Mouse (Mus musculus) layer of hippocampus, adult 2 months (tissue): ENCODE measurements at regions not wholly inside any gene's neighbourhood (a gene's known extent, or its start where the extent isn't known, plus 50 kb on each side); places are given as distances from the start of the nearest gene placed in this dataset.

ENCODE experiments used
- DNase-seq, 2 experiments: peaks; one replicate each; pipeline ENCODE4 v3.0.0; 2022; ENCODE audit warnings: low spot score in 2 of 2
- H3K27ac ChIP-seq: fragments of 200-600 bp; 2 replicates; pipeline ENCODE4 v1.8.1; 2022
- H3K4me3 ChIP-seq: fragments of 200-600 bp; 2 replicates; pipeline ENCODE4 v1.8.1; 2022; ENCODE audit warnings: mild to moderate bottlenecking
- CTCF ChIP-seq: fragments of 200-600 bp; conservative IDR thresholded peaks from 2 replicates; pipeline ENCODE4 v1.8.1; 2022; ENCODE audit warnings: antibody characterized with exemption, mild to moderate bottlenecking, moderate library complexity

DNA sequence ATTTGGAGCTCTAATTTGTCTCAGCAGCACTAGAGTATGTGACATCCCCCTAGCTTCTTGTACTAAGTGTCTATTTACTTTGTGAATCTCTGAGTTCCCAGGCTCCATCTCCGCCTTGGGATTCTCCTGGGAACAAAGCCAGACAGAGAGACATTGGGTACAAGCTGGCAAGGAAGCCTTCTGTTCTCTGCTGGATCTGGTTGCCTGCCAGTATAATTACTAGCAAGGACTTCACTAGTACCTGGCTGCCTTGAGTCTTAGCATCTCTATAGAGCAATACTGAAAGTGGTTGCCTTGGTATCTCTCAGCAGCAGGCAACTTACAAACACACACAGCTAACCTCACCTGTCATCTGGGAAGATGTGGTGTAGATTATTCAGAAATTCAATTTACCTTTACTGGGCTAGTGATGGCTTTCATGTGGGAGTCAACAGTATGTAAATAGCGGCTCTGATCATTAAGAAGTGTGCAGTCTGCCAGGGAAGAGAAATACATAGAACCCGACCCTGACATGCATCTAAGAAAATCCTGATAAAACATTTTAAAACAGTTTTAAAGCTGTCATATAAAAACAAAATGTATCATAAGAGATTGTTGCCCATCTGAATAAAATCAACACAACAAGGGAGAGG, 283.8 kb downstream of the Kcns3 start:
- Histone ChIP-seq H3K27ac (0 out of 2 replicates have a peak overlapping the region, but pooled peaks have one; percentile 3), H3K4me3 (no peak overlapping the region)
- TF ChIP-seq CTCF = no peak
- peak; percentile 68 to 86 for DNase-seq

DNA sequence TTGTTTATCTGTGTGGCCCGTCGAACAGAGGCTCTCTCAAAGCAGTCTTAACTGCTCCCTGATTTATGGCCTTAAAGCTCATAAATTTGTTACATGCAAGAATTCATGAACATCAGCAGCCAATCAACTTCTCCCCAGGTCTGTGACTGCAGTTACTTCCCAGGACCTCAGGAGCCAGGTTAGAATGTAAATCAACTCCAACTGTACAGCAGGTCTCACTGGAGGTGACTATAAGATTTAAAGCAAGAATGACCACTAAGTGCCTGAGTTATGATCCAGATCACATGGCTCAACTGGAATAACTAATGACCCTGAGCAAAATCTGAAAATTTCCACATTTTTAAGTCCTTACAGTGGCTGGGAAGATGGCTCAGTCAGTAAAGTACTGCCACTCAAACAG, 285.6 kb downstream of the Kcns3 start:
- TF ChIP-seq CTCF = no peak
- no peak for DNase-seq
- H3K4me3 ChIP-seq = no peak overlapping the region
- H3K27ac ChIP-seq = no peak overlapping the region

DNA sequence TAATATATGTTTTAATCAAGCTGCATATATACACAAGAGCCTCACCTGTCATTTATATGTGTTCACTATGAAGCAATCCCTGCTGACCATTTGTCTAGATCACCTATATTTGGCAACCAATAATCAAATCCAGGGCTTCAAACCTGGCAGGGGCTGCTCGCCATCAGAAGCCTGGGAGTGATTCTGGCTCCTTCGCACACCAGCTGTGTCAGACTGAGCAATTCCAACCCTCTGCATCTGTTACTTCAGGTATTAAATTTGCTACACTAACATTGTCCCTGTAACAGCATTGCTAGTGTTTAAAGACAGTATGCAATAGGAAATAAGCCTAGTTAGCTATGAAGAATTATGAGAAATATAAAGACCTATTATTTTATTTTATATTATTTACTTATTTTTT, 330.5 kb downstream of the Kcns3 start:
- no peak overlapping the region for H3K27ac ChIP-seq
- no peak for TF ChIP-seq CTCF
- no peak overlapping the region for H3K4me3 ChIP-seq
- DNase-seq = no peak

DNA sequence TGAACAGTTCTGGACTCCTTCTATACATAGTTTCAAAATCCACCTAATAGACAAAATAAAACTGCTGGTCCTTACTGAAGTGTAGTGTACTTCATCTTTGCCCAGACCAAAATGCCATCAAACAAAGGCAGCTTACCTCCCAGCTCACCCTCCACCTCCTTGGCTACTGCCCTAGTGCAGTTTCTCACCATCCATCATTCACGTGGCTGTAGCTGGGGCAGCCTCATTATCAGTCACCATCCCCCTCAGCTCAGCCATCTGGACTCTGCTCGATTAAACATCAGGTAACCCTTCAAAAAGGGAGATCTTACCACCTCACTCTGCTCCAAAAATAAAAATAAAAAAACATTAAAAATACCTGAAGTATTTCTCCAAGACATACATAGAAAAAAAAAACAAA, 332.8 kb downstream of the Kcns3 start:
- no peak for DNase-seq
- no peak overlapping the region for H3K4me3 ChIP-seq
- no peak overlapping the region for H3K27ac ChIP-seq
- no peak for TF ChIP-seq CTCF

DNA sequence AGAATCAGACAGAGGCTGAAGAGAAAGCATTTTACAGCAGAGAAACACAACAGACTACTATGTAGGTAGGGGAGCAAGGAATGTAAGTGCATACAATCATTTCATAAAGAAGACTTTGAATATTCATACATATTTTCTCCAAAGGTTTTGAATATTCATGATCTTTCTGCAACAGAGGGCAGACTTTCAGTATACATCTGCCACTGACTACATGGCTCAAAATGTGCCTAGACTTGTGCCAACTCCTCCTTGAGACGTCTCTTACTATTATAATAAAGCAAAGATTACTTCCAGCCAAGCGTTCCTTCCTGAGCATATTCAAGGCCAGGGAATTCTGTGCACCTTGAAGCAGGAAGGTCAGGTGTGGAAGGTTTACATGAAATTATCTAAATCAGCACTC, 333.3 kb downstream of the Kcns3 start:
- TF ChIP-seq CTCF = no peak
- DNase-seq = peak in 1 of 2 experiments; percentile 26
- Histone ChIP-seq H3K4me3 (no peak overlapping the region), H3K27ac (no peak overlapping the region)

DNA sequence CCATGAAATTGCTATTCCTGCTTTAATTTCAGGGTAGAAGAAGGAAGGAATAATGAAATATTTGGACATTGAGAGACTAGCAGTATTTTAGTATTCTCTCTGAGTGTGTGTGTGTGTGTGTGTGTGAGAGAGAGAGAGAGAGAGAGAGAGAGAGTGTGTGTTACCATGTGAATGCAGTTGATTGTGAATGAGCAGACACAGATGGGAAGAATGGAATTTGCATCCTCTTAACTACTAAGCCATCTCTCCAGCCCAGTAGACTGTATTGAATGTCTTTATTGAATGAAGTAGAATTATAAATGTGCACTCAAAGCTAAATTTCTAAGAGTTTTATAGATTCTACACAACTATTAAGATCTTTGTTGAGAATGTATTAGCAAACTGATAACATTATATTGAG, 340.3 kb downstream of the Kcns3 start:
- no peak for DNase-seq
- no peak for TF ChIP-seq CTCF
- Histone ChIP-seq H3K27ac (no peak overlapping the region), H3K4me3 (no peak overlapping the region)

DNA sequence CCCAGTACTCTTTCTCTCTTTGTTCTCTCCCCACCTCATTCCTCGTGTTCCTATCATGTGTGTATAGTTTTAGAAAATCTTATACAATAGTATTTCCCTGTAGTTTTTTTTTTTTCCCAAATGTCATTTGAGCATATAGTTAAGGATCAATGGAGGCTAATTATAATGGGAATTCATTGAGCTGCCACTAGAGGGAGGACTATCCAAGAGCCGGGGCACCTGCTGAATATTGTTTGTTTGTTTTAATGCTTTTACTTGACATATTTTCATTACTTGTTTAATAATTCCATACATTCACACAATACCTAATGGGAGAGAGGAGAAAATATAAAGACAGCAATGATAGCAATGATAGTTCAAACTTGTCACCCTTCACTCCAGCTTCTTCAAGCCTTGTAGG, 346.4 kb downstream of the Kcns3 start:
- no peak overlapping the region for H3K4me3 ChIP-seq
- H3K27ac ChIP-seq = no peak overlapping the region
- peak; percentile 81 for TF ChIP-seq CTCF
- no peak for DNase-seq
